Mouse (Mus musculus) thymus, postnatal 36 days (tissue): ENCODE data around the gene Mgrn1.

ENCODE experiments used
- DNase-seq, 2 experiments: peaks; one replicate each; pipeline ENCODE4 v3.0.0; 2022; ENCODE audit warnings: mixed read lengths in 2 of 2

The Mgrn1 gene

GRCm38 (mm10) chr16:4942868-4943267 lies 56.8 kb downstream of the Mgrn1 start:
- no peak for DNase-seq

- DNase-seq = no peak
Observed at GRCm38 (mm10) chr16:4943431-4943830, 57.4 kb downstream of the Mgrn1 start.

- no peak for DNase-seq
Observed at GRCm38 (mm10) chr16:4945415-4945814, 59.4 kb downstream of the Mgrn1 start.

GRCm38 (mm10) chr16:4946155-4946554 lies 60.1 kb downstream of the Mgrn1 start:
- no peak for DNase-seq

GRCm38 (mm10) chr16:4947378-4947777 lies 61.3 kb downstream of the Mgrn1 start:
- DNase-seq = no peak

GRCm38 (mm10) chr16:4956609-4957008 lies 70.6 kb downstream of the Mgrn1 start:
- no peak for DNase-seq

GRCm38 (mm10) chr16:4957446-4957845 lies 71.4 kb downstream of the Mgrn1 start:
- DNase-seq = no peak

- DNase-seq = no peak
Observed at GRCm38 (mm10) chr16:4960260-4960659, 74.2 kb downstream of the Mgrn1 start.

- DNase-seq = no peak
Observed at GRCm38 (mm10) chr16:4963346-4963745, 77.3 kb downstream of the Mgrn1 start.

- peak; percentile 95 for DNase-seq
Observed at GRCm38 (mm10) chr16:4963797-4964709, 78.0 kb downstream of the Mgrn1 start, which contains the start of gene Anks3. Anks3 (minus strand) TSS chr16:4964205.

GRCm38 (mm10) chr16:4964731-4965391 lies 78.8 kb downstream of the Mgrn1 start:
- DNase-seq = no peak

- DNase-seq = no peak
Observed at GRCm38 (mm10) chr16:4965392-4966129, 79.5 kb downstream of the Mgrn1 start.

- no peak for DNase-seq
Observed at GRCm38 (mm10) chr16:4968426-4968825, 82.4 kb downstream of the Mgrn1 start.

- no peak for DNase-seq
Observed at GRCm38 (mm10) chr16:4969055-4969843, 83.2 kb downstream of the Mgrn1 start.

GRCm38 (mm10) chr16:4971626-4972025 lies 85.6 kb downstream of the Mgrn1 start:
- DNase-seq = no peak

GRCm38 (mm10) chr16:4974521-4974920 lies 88.5 kb downstream of the Mgrn1 start:
- peak in 1 of 2 experiments; percentile 19 for DNase-seq

- DNase-seq = no peak
Observed at GRCm38 (mm10) chr16:4976180-4976579, 90.1 kb downstream of the Mgrn1 start.

- no peak for DNase-seq
Observed at GRCm38 (mm10) chr16:4978275-4979051, 92.4 kb downstream of the Mgrn1 start.

GRCm38 (mm10) chr16:4979755-4980380 lies 93.8 kb downstream of the Mgrn1 start:
- DNase-seq = peak; percentile 18 to 22

GRCm38 (mm10) chr16:4984717-4985116 lies 98.7 kb downstream of the Mgrn1 start:
- no peak for DNase-seq
